Mouse (Mus musculus) cortical plate, adult 2 months (tissue): ENCODE data around the gene Sugp2. TPM values are rescaled to one million over a fixed set of nuclear protein-coding genes. Genes with fewer than 3 reads are reported as not detected.
A peak's percentile ranks its signal among the peaks of the same experiment; 100 is the strongest.

Source experiments
- H3K27ac ChIP-seq: fragments of 200-500 bp; 2 replicates; pipeline ENCODE4 v1.5.1; 2012; ENCODE audit warnings: low read length, control low read depth, inconsistent platforms; ENCODE audit not compliant: insufficient read depth
- H3K4me1 ChIP-seq: fragments of 200-500 bp; 2 replicates; pipeline ENCODE4 v1.6.1; 2011; ENCODE audit warnings: low read length; ENCODE audit not compliant: control insufficient read depth, insufficient read depth
- H3K4me3 ChIP-seq: fragments of 200-500 bp; 2 replicates; pipeline ENCODE4 v1.5.1; 2011; ENCODE audit warnings: mild to moderate bottlenecking, low read length, control low read depth; ENCODE audit not compliant: insufficient read depth
- CTCF ChIP-seq: fragments of 200-500 bp; IDR thresholded peaks from 2 replicates; pipeline ENCODE4 v1.5.1; 2011; ENCODE audit warnings: mild to moderate bottlenecking, control low read depth, low read length; ENCODE audit not compliant: insufficient read depth; ENCODE audit errors: extremely low read depth
- POLR2A ChIP-seq: fragments of 200-500 bp; IDR thresholded peaks from 2 replicates; pipeline ENCODE4 v1.6.1; 2011; ENCODE audit warnings: mild to moderate bottlenecking, low read length, control low read depth; ENCODE audit not compliant: insufficient read depth; ENCODE audit errors: extremely low read depth
- polyA plus RNA-seq: library from polyadenylated mRNA; depleted of rRNA; stranded (reverse); fragments of >200 nt; gene quantifications from 2 replicates; pipeline ENCODE4 v1.2.3, GENCODE M21; 2012

The Sugp2 gene
- polyA plus RNA-seq, 1 experiment, result 105 TPM

DNA sequence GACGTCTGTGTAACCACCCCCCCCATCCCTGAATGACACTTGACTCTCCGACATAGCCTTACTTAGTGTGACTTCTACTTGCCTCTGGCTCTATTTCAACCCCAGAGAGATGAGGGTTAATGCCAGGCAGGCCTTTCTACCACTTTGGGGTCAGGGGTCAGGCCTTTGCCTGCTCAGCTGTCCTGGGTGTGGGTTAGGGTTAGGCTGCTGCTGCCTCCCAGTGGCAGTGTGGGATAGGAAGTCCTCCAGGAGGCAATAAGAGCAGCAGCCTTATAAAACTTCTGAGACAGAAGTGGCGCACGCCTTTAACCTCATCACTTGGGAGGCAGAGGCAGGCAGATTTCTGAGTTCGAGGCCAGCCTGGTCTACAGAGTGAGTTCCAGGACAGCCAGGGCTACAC is 6.6 kb downstream of the Sugp2 start:
- H3K27ac ChIP-seq, result no peak overlapping the region
- H3K4me1 ChIP-seq, result peaks cover 6% of the 10 kb centered on the region; the same call in 1 of the 2 replicates
- TF ChIP-seq POLR2A (no peak), CTCF (no peak)

DNA sequence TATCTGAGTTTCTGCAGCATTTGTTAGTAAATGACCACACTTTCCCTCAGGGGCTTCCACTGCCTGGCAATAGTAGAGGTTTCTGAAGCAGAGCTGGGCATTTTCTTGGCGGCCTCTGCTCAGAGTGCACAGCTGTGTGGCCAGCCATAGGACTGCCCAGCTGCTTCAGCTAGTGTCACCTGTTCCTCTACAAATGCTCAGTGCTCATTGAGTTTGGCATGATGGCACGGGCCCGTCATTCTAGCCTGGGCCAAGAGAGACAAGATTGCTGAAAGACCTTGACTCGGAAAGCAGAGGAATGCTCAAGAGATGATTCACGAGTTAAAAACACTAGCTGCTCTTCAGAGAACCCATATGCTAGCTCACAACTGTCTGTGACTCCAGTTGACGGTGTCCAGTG is 12.6 kb downstream of the Sugp2 start:
- Histone ChIP-seq H3K27ac (no peak overlapping the region), H3K4me1 (peaks cover 6% of the 10 kb centered on the region; the same call in 1 of the 2 replicates), H3K4me3 (no peak overlapping the region)
- TF ChIP-seq POLR2A (no peak), CTCF (no peak)

More for the DNA sequence above, 6.6 kb downstream of the Sugp2 start:
- no peak overlapping the region for H3K4me3 ChIP-seq

DNA sequence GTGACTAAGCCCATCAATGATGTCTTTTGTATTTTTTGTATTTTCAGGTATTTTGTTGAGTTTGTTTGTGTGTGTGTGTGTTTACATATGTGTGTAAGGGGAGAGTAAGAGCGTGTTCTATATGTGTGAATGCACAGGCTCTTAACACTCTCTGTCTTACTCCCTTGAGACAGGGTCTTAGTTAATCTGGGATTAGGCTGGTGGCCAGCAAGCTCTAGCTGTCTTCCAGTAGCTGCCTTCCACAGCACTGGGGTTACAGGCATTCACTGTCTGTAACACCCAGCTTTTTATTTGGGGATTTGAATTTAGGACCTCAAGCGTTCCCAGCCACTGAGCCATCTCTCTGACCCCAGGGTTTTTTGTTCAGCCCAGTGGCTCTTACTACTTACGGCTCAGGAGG is 13.8 kb downstream of the Sugp2 start:
- no peak overlapping the region for H3K4me3 ChIP-seq
- TF ChIP-seq POLR2A (no peak), CTCF (no peak)
- no peak overlapping the region for H3K27ac ChIP-seq
- peaks cover 6% of the 10 kb centered on the region; the same call in 1 of the 2 replicates for H3K4me1 ChIP-seq

DNA sequence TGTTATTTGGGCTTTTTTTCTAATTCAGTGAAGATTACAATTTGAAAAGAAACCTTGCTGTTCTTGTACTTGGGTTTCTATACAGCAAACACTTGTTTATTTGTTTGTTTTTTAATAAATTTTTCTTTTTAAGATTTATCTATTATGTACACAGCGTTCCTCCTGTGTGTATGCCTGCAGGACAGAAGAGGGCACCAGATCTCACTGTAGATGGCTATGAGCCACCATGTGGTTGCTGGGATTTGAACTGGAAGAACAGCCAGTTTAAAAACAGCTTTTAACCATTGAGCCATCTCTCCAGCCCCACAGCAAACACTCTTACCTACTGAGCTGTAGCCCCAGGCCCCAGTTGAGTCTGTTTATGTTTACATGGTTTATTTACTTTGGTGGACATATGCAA is 20.6 kb downstream of the Sugp2 start:
- TF ChIP-seq CTCF (peak; percentile 34; the same call in 1 of the 2 replicates), POLR2A (no peak)
- no peak overlapping the region for H3K4me3 ChIP-seq
- no peaks in the 10 kb centered on the region for H3K4me1 ChIP-seq
- H3K27ac ChIP-seq, result no peak overlapping the region

DNA sequence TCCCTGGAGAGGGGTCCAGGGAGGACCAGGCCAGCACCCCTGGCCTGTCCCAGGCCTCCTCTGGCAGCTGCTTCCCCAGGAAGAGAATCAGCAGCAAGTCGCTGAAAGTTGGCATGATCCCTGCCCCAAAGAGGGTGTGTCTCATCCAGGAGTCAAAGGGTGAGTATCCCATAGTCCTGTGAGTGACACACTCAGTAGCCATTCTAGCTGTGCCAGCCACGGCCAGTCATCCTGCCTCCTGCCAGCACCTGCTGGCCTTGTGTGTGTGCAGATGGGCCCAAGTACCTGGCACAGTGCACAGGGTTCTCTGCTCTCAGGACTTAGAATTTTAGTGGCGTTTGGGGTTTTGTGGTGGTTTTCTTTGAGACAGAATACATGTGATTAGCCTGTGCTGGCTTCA is 23.4 kb downstream of the Sugp2 start:
- no peaks in the 10 kb centered on the region for H3K4me1 ChIP-seq
- no peak for TF ChIP-seq CTCF
- TF ChIP-seq POLR2A, result no peak
- H3K27ac ChIP-seq, result no peak overlapping the region
- no peak overlapping the region for H3K4me3 ChIP-seq

DNA sequence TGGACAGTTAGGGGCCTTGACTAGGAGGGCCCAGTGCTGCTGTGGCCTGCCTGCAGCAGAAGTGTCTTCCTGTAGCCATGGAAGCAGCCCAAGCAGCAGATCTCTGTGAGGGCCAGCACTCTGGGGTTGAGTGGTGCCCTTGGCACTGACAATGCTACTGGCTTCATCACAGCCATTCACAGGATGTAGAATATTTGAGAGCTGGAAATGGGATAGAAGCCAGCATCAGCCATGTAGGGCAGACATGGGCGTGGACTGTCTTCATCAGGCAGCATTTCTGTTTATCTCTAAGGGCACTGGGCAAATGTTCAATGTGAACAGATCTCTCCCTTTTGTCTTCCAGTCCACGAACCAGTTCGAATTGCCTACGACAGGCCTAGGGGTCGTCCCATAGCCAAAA is 24.6 kb downstream of the Sugp2 start:
- H3K4me3 ChIP-seq, result no peak overlapping the region
- no peak for TF ChIP-seq POLR2A
- TF ChIP-seq CTCF, result no peak
- H3K4me1 ChIP-seq, result no peaks in the 10 kb centered on the region
- no peak overlapping the region for H3K27ac ChIP-seq

DNA sequence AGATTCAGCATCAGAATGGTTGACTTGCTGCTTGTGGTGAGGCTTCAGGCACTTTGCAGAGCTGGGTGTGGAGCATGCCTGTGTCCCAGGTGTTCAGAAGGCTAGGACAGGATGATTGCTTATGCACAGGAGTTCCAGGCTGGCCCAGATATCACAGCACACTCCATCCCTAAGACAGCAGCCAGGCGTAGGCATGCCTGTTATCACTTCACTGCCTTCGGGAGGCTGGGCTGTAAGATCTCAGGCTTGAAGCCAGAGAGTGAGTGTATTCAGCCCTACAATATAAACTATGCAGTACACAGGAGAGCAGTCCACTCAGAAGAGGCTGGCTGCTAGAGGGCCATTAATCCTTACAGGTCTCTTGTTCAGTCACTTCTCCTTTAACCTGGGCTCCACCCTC is 25.0 kb downstream of the Sugp2 start:
- H3K4me1 ChIP-seq, result no peaks in the 10 kb centered on the region
- H3K4me3 ChIP-seq, result no peak overlapping the region
- no peak overlapping the region for H3K27ac ChIP-seq
- TF ChIP-seq POLR2A (no peak), CTCF (no peak)

DNA sequence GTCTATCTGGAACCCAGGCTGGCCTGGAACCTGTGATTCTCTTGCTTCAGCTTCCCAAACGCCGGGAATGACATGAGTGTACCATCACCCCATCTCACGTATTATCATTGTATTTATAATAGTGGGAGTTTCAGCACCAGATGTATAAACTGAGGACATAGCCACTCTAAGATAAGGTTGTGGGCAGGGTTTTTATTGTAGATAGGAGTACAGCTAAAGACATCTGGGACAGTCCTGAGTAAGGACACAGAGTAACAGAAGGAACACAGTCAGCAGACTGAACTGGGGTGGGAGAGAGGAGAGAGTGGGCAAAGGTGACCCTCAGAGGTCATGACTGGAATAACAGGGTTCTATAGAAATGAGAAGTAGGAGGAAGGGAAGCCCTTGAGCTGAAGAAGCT is 33.6 kb downstream of the Sugp2 start:
- Histone ChIP-seq H3K4me1 (peaks cover 2% of the 10 kb centered on the region), H3K4me3 (no peak overlapping the region), H3K27ac (no peak overlapping the region)
- TF ChIP-seq CTCF (no peak), POLR2A (no peak)

DNA sequence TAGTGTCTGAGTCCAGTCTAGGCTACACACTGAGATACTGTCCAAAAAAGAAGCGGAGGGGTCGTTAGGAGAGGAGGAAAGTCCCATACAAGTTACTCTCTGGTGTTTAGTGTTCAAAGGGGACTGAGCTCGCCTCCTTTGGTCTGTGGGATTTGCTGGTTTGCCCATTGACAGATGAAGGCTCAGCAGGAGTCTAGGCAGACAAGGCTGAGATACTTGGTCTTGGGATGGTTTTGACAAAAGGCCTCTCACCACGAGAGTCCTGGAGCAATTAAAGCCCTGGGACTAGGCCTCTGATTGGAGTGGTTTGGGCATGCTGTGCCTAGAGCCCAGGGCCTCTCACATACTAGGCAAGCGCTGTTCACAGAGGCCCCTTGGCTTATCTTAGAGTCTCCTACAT is 34.3 kb downstream of the Sugp2 start:
- no peak overlapping the region for H3K27ac ChIP-seq

DNA sequence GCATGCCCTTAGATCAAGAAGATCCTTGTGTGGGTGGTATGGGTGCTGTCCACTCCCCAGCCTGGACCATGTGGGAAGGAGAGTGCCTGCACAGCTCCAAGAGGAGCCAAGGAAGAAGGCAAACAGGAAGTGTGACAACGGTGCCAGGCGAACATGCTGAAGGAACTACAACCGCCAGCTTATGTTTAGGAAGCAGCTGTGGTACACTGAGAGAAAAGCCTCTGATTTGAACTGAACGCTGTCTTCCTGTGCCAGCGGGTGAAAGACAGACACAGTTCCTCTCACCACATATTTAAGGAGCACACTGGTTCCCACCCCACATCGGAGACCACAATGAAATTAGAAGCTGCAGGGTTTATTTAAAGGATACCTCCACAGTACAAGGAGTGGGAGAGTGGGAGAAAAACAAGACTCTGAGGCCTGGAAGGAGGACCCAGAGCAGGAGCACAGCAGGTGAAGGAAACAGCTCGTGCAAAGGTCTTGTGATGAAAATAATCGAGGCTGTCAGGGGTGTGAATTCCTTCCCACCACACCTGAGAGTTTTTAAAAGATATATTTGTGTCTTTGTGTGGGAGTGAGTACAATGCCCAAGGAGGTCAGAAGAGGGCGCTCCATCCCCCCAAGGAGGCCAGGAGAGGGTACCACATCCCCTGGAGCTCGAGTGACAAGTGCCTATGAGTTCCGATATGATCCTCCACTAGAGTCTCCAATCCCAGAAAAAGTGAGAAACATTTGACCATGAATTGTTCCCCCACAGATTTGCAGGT is 35.0 kb downstream of the Sugp2 start:
- Histone ChIP-seq H3K27ac (no peak overlapping the region), H3K4me3 (no peak overlapping the region), H3K4me1 (peaks cover 2% of the 10 kb centered on the region)
- 0 out of 2 replicates have a peak, but pooled peaks have one; percentile 19 for TF ChIP-seq POLR2A
- TF ChIP-seq CTCF, result peak; percentile 41

More for the DNA sequence above, 34.3 kb downstream of the Sugp2 start:
- Histone ChIP-seq H3K4me3 (no peak overlapping the region), H3K4me1 (peaks cover 2% of the 10 kb centered on the region)
- TF ChIP-seq CTCF (no peak), POLR2A (no peak)

DNA sequence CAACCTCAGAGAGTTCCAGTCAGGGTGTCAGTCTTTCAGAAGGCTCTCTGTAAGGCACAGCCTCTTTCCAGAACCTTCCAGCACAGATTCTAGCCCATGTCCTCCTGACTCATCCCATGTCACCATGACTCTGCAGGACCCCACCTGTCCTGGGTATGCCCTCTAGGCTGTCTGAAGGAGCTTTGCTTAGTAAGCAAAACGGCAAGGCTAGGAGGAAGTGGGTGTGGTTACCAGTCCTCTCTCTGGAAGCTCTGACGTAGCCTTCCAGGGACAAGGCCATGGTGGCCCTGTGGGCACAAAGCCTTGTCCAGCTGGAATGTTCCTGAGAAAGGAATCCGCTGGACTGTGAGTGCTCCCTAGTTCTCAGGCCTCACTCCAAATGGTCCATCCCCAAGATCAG is 38.9 kb downstream of the Sugp2 start:
- Histone ChIP-seq H3K4me3 (no peak overlapping the region), H3K4me1 (peaks cover 2% of the 10 kb centered on the region), H3K27ac (no peak overlapping the region)
- TF ChIP-seq CTCF, result no peak
- no peak for TF ChIP-seq POLR2A
